Mouse (Mus musculus) brain, embryonic 14.5 days (tissue): ENCODE measurements at regions not wholly inside any gene's neighbourhood (a gene's known extent, or its start where the extent isn't known, plus 50 kb on each side); places are given as distances from the start of the nearest gene placed in this dataset.
"Not testable (repeated sequence)": the region's sequence is repeated elsewhere in the genome, so short reads cannot be mapped to it uniquely, and the experiment has no call there.

Source experiments
- DNase-seq: peaks from one replicate; pipeline ENCODE4 v3.0.0-alpha.2; 2011; ENCODE audit warnings: low read depth
- CTCF ChIP-seq: fragments of 200-500 bp; IDR thresholded peaks from 2 replicates; pipeline ENCODE4 v1.5.1; 2012; ENCODE audit warnings: inconsistent platforms, mild to moderate bottlenecking, moderate library complexity, borderline replicate concordance; ENCODE audit not compliant: insufficient read depth, insufficient read length; ENCODE audit errors: extremely low read depth
- POLR2A ChIP-seq: fragments of 200-500 bp; IDR thresholded peaks from 2 replicates; pipeline ENCODE4 v1.6.1; 2012; ENCODE audit warnings: mild to moderate bottlenecking, inconsistent platforms, borderline replicate concordance; ENCODE audit not compliant: poor library complexity, insufficient read depth, insufficient read length, severe bottlenecking; ENCODE audit errors: extremely low read depth

- DNase-seq: no peak
- TF ChIP-seq CTCF (no peak), POLR2A (no peak)
Observed at GRCm38 (mm10) chr8:57086811-57087210, 234.0 kb upstream of the Hand2 start.

- no peak for DNase-seq
- TF ChIP-seq POLR2A (no peak), CTCF (no peak)
Observed at GRCm38 (mm10) chr8:57092403-57092802, 228.4 kb upstream of the Hand2 start.

GRCm38 (mm10) chr8:57095169-57095568 lies 225.6 kb upstream of the Hand2 start:
- TF ChIP-seq POLR2A: no peak
- no peak for TF ChIP-seq CTCF
- DNase-seq: no peak

GRCm38 (mm10) chr8:57110765-57111402 lies 209.9 kb upstream of the Hand2 start:
- DNase-seq: not testable (repeated sequence)

GRCm38 (mm10) chr8:57111403-57111771 lies 209.4 kb upstream of the Hand2 start:
- DNase-seq: no peak
- TF ChIP-seq CTCF: no peak
- no peak for TF ChIP-seq POLR2A

GRCm38 (mm10) chr8:57113915-57114314 lies 206.9 kb upstream of the Hand2 start:
- no peak for DNase-seq
- TF ChIP-seq POLR2A (no peak), CTCF (no peak)

- DNase-seq: no peak
- TF ChIP-seq POLR2A (no peak), CTCF (no peak)
Observed at GRCm38 (mm10) chr8:57115303-57115702, 205.5 kb upstream of the Hand2 start.

- peak; percentile 72 for DNase-seq
- TF ChIP-seq CTCF (no peak), POLR2A (no peak)
Observed at GRCm38 (mm10) chr8:57134041-57134440, 186.7 kb upstream of the Hand2 start.

GRCm38 (mm10) chr8:57134726-57135125 lies 186.1 kb upstream of the Hand2 start:
- peak; percentile 19 for DNase-seq
- TF ChIP-seq POLR2A: no peak
- no peak for TF ChIP-seq CTCF

GRCm38 (mm10) chr8:57148036-57148435 lies 172.7 kb upstream of the Hand2 start:
- TF ChIP-seq POLR2A (no peak), CTCF (no peak)
- no peak for DNase-seq

- TF ChIP-seq CTCF: no peak
- TF ChIP-seq POLR2A: no peak
Observed at GRCm38 (mm10) chr8:57191153-57191552, 129.6 kb upstream of the Hand2 start.

GRCm38 (mm10) chr8:57200280-57200679 lies 120.5 kb upstream of the Hand2 start:
- TF ChIP-seq POLR2A (no peak), CTCF (no peak)
- no peak for DNase-seq

More at GRCm38 (mm10) chr8:57191153-57191552, 129.6 kb upstream of the Hand2 start:
- DNase-seq: no peak
